Mouse (Mus musculus): ENCODE measurements around the gene Gdf5.
A peak's percentile ranks its signal among the peaks of the same experiment; 100 is the strongest.

The Gdf5 gene

DNA sequence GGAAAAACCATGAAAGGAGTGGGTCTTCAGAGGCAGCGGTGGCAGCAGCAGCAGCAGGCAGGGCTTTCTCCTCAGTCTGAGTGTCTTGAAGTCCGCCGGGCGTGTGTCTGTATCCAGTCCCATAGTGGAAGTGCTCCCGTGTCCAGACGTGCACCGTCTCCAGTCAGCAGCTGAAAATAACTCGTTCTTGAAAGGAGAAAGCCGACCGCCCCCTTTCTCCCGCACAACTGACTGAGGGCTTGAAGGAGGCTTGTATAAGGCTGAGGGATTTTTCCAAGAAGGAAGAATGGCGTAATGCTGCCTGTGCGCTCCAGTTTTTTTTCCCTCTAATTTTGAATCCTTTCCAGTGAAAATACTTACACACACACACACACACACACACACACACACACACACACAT is at the start of gene Gdf5:
TSS of gene Gdf5 (minus strand) at position 244 of the 400 bp plus-strand sequence.
- DNase-seq (ENCODE audit: low read depth) = no peak

- DNase-seq (ENCODE audit: low read depth) = no peak
Measured at GRCm38 (mm10) chr2:155991863-155992321, 46.7 kb upstream of the Gdf5 start.

DNA sequence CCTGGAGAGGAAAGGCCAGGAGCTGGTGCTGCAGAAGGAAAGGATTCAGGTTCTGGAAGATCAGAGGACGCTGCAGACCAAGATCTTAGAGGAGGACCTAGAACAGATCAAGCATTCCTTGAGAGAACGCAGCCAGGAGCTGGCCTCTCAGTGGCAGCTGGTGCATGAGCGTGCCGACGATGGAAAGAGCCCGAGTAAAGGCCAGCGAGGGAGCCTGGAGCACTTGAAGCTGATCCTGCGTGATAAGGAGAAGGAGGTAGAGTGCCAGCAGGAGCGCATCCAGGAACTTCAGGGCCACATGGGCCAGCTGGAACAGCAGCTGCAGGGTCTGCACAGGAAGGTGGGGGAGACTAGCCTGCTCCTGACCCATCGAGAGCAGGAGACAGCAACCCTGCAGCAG is 46.0 kb upstream of the Gdf5 start:
- DNase-seq (ENCODE audit: low read depth) = no peak

DNA sequence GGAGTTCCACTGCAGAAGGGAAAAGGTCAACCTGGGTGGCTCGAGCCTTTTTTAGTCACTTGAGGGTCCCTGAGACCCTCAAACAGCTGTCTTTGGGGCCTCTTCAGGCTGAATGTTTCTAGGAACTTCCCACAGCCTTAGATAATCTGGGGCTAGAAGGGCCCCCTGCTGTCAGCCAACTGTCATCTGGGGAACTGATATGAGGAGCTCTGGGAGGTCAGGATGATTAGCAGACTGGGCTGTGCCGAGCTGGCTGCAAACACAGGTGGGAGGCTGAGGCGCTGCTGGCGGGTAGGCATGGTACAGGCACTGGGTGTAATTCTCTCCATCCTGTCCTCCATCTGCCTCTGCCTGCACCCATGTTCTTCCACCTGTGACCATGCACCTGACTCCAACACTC is 43.9 kb upstream of the Gdf5 start:
- DNase-seq (ENCODE audit: low read depth) = no peak

DNA sequence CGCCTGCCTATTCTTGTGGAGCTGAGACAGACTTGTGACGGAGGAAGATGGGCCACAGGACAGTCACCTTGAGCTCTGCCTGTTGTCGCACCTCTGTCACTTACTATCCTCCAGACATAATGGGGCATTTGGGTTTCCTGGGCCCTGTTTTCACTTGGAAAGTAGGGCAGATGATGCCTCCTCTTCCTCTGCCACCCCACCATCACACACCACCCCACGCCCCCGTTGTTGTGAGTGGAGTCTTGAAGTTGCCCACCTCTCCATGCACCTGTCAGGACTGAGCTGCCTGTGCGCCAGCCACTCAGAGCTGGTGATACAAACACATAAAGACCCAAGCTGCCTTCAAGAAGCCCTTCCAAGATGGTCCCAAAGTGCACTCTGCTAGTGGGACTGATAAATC is 42.0 kb upstream of the Gdf5 start:
- no peak for DNase-seq (ENCODE audit: low read depth)

GRCm38 (mm10) chr2:155985776-155986175 is 40.6 kb upstream of the Gdf5 start:
- DNase-seq (ENCODE audit: low read depth) = no peak

GRCm38 (mm10) chr2:155979328-155979991 is 34.3 kb upstream of the Gdf5 start:
- peak; percentile 94 for DNase-seq (ENCODE audit: low read depth)

DNA sequence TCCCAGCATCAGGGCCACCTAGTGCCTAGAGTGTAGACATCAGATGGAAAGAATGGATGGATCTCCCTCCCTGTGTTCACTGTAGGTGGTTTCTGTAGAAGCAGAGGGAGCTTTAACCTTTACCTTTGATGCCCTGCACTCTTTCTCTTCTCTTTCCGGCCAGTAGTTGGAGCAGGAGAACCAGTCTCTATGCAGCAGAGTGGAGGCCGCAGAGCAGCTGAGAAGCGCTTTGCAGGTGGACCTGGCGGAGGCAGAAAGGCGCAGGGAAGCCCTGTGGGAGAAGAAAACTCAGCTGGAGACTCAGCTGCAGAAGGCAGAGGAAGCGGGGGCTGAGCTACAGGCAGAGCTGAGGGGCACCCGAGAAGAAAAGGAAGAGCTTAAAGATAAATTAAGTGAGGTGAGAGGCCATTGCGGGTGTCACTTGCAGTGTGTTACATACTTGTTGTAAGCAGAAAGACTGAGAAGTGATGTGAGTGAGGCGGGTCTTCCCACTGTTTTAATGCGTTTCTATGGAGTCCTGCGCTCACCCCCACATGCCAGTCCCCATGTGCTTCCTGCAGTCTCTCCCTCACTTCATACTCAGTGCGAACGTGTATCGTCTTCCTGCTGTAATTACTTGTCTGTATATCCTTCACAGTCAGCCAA is 29.0 kb upstream of the Gdf5 start:
- no peak for DNase-seq (ENCODE audit: low read depth)

DNA sequence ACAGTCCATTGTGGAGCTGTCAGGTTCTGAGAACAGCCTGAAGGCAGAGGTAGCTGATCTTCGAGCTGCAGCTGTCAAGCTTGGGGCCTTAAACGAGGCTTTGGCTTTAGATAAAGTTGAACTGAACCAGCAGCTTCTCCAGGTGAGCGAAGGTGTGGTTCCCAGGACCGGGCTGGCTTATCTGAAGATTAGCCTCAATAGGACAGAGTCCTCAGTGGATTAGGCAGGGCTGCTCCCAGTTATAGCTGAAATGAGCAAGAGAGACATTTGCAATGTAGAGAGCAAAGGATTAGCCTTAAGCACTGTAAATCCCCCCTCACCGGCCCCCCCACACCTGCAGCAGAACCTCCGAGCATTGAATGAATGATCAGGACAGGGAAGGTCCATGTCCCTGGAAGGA is 28.2 kb upstream of the Gdf5 start:
- no peak for DNase-seq (ENCODE audit: low read depth)

- peak; percentile 67 for DNase-seq (ENCODE audit: low read depth)
Measured at GRCm38 (mm10) chr2:155962991-155963390, 17.8 kb upstream of the Gdf5 start.

DNA sequence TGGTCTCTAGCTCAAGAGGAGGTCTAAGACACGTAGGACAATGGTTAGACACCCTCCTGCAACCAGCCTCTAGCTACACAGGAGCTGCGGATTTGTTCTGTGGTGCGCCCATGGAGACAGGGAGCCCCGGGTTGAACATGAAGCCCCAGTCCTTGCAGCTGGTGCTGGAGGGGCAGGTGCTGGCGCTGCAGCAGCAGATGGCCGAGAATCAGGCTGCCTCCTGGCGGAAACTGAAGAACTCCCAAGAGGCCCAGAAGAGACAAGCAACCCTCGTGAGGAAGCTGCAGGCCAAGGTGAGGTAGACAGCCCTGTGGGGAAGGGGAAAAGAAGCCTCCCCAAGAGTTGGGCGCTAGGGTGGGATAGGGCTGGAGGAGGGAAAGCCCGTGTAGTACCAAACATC is 16.7 kb upstream of the Gdf5 start:
- DNase-seq (ENCODE audit: low read depth) = no peak

DNA sequence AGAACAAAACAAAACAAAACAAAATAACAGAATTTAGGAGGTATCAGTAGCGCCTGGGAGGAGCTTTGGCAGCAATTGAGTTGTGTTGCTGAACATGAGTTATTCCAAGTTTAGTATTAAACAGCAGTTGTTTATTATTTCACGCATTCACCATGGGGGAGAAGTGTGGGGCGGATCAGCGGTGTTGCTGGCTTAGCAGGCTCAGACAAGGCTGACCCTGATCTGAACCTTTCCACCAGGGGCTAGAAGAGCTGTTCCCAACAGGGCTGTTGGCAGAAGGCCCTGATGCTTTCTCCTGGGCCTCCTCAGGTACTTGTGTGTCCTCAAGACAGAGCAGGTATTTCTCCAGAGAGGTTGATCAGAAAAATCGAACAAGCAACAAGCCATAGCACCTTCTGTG is 14.8 kb upstream of the Gdf5 start:
- DNase-seq (ENCODE audit: low read depth) = no peak

- DNase-seq (ENCODE audit: low read depth) = peak; percentile 95
Measured at GRCm38 (mm10) chr2:155956134-155957059, 11.2 kb upstream of the Gdf5 start, which contains the start of gene Cep250. Gene Cep250, plus strand, starts transcription at chr2:155956458.

DNA sequence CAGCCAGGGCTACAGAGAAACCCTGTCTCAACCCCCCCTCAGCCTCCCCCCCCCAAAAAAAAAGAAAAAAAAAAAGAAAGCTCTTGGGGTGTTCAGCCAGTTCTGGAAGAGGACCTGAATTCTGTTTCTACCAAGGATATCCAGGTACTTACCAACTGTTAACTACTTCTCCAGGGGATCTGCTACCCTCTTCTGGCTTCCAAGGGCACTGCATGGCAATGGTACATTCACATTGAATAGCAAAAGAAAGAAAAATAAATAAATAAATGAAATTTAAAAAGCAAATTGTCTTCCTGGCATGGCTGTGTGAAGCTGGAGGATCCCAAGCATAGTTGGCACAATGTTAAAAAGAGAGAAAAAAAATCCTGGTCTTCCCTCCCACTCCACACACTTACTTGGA is 6.8 kb upstream of the Gdf5 start:
- peak; percentile 78 for DNase-seq (ENCODE audit: low read depth)

DNA sequence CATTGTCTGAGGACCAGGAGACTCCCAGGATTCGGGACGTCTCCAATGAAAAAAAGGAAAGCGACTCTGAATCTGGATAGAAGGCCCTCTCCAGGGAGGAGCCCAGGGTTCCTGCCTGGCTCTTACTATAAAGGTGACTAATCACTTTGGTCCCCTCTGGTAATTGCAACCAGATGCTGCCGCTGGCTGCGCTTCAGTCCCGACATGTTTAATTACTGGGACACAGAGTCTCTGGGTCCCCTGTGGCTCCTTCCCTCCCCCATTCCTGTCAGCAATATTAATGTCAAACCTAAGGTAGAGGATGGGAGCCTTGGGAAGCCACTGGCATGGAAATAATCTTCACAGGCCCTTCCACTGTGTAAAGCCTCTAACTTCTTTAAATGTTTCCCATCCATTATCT is 4.2 kb upstream of the Gdf5 start:
- no peak for DNase-seq (ENCODE audit: low read depth)

DNA sequence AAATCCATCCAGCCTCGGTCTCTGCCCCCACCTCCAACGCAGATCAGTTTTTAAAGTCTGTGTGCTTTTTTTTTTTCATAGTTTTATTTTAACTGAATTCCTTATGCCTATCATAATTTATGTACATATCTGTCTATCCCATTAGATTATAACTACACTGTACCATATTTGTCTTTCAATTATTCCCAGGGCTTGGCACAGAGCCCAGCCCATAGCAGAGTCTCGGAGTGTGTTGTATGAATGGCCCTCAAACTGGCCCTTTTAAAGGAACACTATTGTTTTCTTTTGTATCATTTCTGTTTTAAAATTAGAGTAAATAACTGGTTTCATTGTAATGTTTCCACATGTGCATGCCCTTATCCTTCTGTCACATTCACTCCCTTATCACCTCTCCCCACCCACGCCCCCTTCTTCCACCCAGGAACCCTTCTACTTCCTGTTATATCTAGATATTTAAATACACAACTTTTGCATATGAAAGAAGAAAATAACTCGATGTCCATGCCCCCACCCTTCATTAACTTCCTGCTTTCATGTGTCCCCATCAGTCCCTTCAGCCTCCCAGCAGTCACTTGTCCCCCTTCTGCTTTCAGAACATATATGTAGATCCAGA is 2.3 kb upstream of the Gdf5 start:
- DNase-seq (ENCODE audit: low read depth) = no peak

DNA sequence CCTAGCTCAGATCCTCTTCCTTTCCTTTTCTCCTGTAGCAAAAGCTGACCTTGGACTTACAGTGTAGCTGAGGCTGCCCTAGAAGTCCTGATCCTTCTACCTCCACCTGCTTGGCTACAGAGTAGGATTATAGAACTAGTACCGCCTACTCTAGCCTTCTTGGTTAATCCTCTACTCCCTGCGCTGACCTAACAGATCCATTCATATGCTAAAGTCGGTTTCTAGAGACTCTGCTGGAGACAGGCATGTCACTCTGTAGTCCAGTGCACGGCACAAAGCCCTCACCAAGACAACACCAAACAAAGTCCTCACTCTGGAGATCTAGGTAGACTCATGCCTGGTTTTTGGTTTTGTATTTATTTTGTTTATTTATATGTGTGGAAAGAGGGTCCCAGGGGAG is 1.3 kb upstream of the Gdf5 start:
- no peak for DNase-seq (ENCODE audit: low read depth)

GRCm38 (mm10) chr2:155946069-155946468 is 902 bp upstream of the Gdf5 start:
- peak; percentile 84 for DNase-seq (ENCODE audit: low read depth)

DNA sequence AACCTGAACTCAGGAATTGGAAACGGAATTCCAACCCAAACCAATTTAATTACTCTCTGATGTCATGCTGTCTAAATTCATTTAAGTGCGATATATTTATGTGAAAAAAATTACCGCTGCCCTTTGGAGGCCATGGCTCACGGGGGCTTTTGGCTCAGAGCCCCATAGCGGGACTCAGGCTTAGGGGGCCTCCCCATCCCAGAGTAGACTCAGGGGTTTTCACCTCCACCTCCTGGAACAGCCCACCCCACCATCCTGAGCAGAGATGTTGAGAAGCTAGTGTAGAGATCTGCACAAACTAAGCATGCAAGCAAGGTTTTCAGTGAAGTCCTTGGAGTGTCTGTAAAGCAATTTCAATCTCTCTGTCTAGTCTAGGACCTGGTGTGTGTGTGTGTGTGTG is 413 bp upstream of the Gdf5 start:
- DNase-seq (ENCODE audit: low read depth) = no peak

DNA sequence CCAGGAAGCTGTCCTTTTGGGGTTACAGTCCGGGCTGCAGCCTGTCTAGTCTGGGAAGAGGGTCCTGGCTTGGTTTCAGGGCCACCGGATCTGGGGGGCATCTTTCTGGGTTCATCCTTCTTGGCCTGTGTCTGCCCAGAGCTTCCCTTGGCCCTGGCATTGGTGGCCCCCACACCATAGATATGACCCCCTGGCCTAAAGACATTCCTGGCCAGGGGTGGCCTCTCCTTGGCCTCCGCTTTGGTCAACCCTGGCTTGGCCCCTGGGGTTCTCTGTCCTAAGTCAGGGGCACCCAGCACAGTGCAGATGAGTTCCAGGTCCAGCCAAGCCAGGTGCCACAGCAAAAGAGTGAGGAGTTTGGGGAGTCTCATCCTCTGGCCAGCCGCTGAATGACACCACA is 482 bp downstream of the Gdf5 start:
- no peak for DNase-seq (ENCODE audit: low read depth)

DNA sequence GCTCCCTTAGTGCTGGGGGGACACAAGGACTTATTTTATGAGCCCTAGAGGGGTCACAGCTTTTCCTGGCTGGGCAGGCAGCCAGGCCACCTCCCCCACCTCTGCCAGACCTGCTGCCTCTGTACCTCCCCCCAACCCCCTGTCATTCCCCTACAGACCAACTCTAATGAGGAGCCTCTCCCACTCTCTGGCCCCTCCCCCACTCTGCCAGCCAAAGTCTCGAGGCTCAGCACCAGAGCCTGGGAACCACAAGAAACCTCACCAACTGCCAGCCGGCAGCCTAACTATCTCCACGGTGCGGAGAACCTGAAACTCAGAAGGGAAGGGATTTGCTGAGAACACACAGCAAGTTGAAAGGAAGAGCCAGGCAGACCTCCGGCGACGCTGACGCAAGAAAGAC is 1.7 kb downstream of the Gdf5 start:
- no peak for DNase-seq (ENCODE audit: low read depth)

DNA sequence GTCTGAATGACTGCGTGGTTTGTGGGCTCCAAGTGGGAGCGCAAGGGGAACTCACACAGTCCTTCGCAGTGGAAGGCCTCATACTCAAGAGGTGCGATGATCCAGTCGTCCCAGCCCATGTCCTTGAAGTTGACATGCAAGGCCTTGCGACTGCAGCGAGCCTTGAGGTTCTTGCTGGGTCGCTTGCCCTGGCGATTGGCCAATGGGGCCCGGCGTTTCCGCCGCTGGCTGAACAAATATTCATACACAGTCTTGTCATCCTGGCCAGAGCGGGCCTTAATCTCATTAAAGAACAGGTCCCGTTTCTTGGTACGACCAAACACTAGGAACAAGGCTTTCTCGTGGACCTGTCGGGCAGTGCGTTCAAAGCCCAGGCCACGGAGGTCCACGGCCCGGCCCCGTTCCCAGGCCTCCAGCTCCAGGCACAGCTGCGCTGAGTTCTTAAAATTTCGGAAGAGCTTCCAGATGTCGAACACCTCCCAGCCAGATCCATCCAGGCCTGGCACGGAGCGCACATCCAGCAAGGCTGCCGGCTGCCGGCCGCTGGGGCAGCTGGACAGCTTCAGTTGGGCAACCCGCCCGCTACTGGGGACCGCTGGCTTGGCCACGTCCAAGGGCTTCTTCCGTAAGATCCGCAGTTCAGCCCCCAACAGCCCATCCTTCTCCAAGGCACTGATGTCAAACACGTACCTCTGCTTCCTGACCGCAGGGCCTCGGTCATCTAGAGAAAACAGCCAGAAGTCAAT is 3.3 kb downstream of the Gdf5 start:
- no peak for DNase-seq (ENCODE audit: low read depth)

Measured in 416B (cell line).